Mouse (Mus musculus): ENCODE measurements at regions not wholly inside any gene's neighbourhood (a gene's known extent, or its start where the extent isn't known, plus 50 kb on each side); places are given as distances from the start of the nearest gene placed in this dataset.

DNA sequence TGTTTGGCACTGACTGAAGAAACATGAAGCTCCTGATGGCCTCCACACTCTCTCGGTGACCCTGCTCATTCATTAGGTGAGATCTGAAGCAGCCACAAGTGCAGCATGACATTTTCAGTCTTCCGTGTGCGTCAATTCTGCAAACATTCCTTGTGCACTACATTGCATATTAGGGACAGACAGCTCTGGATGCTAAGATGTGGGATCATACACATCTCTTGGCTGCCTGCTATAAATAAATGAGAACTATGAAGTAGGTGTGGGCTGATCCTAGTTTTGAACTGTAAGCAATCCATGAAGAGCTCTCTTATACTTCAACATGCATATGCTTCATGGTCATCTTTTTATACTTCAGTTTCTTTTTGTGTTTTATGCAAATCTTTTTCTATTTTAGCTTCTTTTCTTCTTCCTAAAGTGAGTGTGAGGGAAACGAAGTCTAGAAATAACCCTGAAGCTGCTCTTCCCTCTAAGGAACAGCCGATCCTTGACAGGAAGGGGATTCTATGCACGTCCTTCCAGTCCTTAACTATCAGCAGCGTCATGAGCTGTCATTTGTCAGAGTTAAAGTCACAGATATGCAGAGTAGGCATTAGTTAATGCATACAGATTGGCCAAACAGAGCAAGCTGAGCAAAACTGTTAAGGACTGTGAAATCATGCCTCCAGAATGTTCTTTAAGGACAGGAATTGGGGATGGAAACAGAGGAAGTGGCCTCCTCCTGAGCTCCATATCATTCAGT, 104.1 kb upstream of the Rnaseh2b start:
- no peak for DNase-seq

DNA sequence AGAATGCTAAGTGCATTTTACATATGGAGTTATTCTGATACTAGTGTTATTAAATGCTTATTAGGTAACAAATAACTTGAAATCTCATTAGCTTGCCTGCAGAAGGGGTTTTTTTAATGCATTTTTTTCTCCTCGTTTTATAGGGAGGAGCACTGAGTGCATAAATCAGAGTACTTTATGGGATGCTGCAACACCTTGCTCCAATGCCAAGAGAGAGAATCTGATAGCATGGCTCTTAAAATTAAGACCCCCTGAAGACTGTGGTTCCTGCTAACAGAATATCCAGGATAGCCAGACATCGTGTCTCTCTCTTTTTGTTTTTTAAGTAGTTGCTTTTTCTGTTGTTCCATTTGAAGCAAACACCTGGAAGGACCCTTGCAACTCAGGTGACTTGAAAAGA, 100.8 kb upstream of the Rnaseh2b start:
- DNase-seq = no peak

DNA sequence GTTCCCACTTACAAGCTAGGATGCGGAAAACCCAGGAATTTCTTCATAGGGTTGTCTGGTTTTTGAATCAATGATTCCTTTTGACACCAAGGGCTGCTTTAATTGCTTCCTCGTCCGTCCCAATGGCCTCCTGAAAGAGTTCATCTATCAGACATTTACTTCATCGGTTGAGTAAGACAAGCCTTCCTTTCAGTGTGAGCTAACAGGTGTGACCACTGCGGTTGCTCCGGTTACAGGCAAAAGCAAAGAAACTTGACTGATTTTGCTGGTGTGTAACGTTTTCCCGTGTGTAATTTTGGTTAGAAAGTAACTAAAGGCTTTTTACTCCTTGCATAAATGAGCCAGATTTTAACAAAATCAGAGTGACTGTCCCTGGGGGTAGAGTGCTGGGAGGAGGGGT, 99.6 kb upstream of the Rnaseh2b start:
- DNase-seq = no peak

DNA sequence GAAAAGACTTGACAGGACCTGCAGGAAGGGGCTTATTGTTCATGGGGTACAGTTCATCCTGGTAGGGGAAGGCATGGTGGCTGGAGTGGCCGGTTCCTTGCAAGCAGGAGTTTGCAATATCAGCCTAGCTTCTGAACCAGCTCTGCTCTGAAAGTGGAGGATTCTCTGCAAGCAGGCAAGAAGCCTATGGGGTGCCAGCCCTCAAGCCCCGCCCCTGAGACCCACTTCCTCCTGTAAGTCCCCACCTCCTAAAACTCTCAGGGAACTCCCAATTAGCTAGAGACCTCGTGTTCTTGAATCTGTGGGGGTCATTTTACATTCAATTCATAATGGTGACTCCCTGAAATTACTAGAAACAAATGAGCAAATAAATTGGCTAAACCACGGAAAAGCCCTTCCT, 99.0 kb upstream of the Rnaseh2b start:
- no peak for DNase-seq

DNA sequence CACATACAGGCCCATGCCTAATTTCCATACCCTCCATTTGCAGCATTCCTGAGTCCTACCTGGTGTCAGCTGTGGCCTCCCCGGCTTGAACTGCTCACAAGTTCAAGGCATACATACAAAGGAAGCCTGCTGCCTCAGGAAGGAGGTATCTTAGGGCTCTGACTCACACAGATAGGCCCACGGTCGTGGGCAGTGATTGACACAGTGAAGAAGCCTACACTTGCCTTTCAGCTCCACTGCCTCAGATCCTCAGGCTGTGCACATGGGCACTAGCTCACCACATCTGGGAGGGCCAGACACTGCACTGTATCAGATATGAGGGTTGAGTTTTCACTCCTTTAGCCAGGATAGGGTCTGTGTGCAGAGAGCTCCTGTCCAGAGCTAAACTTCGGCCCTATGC, 95.6 kb upstream of the Rnaseh2b start:
- no peak for DNase-seq

DNA sequence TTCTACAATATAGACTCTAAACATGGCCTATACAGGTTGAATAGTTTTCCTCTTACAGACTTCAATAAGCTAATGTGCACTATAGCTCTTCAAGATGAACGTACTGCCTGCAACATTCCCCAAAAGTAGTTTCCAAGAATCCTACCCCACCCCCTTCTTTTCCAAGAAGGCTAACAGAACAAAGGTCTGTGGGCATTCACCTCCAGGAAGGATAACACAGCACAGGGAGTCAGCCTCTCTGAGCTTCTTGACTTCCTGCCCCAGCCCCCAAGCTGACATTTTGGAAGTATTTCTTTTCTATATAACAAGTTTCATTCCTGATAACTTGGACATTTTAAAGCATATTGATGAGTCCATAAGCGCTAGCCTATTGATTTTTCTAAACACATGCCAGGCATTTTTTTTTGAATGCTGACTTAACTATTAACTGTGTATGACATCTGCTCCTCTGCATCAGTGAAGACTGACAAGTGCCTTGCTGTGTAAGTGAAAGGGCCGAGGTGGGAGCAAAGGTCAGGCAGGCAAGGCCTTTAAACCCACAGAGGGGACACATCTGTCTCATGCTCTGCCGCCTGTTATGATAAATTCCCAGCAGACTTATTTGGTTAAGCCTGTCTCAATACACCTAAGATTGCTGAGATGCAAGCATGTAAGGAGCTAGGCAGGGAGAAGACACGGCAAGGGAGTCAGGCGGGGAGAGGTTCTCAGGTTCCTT, 93.8 kb upstream of the Rnaseh2b start:
- no peak for DNase-seq

DNA sequence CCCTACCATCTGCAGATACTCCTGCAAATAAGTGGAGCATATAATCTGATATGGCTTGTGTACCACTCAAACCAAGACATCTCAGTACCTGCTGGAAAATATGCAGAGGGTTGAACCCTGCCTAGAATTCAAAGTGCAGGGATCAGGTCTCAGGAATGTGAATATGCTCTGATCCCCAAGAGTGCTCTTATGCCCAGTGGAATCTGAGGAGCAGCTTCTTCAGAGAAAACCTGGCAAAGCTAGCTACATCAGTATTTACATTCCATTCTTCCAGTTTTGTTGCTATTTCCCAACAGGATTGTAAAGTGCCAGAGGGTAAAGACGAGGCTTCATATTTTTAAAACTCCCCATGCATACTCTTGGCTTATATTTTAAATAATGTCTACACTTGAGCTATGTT, 77.3 kb upstream of the Rnaseh2b start:
- DNase-seq = no peak

DNA sequence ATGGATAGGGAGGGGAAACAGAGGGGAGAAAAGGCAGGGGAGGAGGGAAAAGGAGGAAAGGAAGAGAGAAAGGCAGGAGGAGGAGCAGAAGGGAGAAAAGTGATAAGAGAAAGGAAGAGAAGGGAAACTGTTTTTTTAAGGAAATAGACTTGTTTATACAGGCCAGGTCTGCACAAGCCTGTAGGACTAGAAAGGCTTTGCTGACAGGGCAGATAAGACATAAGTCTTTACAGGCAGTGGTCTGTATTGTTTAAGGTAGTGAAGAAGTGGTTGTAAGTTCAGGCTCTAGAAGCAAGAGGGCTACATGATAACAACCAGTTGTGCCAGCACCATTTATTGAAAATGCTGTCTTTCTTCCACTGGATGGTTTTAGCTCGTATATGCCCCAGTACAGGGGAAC, 75.4 kb upstream of the Rnaseh2b start:
- no peak for DNase-seq

DNA sequence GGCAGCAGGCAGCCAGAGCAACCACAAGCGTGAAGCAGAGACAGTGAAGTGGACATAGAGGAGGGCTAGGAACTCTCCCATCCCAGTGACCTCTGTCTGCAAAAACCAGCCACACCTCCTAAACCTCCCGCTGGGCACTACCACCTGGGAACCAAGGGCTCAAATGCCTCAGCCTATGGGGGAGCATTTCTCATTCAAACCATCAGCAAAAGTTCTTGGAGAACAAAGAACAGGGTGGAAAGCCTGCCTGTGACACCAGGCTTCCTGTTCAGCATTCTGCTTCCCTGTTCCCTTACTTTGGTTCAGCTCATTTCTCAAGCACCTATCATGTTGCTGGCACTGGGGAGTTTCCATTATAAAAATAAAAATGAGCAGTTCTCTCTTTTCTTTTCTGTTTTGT, 74.4 kb upstream of the Rnaseh2b start:
- no peak for DNase-seq

DNA sequence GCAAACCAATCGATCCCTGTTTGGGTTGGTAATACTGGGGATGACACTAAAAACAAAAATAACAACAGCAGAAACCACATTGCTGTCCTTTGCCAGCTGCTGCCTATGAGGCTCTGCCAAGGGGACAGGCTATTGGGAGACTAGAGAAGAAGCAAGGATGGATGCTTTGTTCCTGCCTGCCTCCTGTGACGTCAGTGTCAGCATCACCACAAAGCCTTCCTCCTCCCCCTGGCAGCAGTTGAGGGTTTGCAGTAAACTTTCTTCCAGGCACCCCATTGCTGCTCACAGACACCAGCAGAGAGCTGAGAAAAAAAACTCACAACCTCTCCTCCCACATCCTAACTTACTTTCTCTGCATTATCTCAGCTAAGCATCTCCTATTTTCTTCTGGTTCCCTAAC, 73.7 kb upstream of the Rnaseh2b start:
- DNase-seq = no peak

DNA sequence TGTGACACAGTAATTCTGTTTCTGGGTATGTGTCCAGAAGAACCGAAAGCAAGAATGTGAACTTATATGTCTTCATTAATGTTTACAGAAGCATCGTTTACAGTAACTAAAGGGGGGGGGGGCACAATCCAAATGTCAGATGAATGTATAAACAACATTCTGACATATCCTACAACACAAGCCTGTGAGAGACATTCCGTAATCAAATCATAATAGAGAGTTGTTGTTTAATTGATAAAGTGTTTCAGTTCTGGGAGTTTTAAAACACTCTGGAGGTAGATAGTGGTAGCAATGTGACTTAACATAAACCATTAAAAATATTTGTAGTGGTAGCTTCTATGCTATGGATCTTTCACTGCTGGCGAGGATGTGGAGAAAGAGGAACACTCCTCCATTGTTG, 71.6 kb upstream of the Rnaseh2b start:
- DNase-seq = no peak
